Mouse (Mus musculus) urinary bladder, postnatal 14 days (tissue): ENCODE results near the gene Saxo1.

Source experiments
- DNase-seq: peaks from one replicate; pipeline ENCODE4 v3.0.0; 2021; ENCODE audit warnings: low spot score

Gene Saxo1

DNA sequence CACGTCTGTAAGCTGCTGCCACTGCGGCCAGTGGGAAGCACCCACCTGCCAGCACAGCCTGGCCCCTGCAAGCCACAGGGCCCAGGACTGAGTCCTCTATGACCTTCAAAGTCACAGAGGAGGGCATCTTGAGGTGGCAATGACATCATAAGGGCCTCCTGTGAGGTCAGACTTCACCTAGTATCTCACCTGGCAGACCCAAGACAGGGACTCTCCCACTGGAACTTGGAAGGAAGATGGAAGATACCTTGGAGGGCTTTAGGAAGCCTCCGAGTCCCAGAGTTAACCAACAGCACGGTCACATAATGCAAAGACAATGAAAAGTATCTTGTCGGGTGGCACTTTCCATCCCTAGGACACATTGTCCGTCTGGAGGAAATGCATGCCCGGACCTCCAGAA is at the start of gene Saxo1:
Saxo1 (minus strand) TSS at position 101 of the 400 bp plus-strand sequence.
- no peak for DNase-seq

- DNase-seq, result no peak
Observed at GRCm38 (mm10) chr4:86591304-86591703, 33.2 kb upstream of the Saxo1 start.

GRCm38 (mm10) chr4:86588236-86588635 is 30.1 kb upstream of the Saxo1 start:
- DNase-seq, result no peak

- no peak for DNase-seq
Observed at GRCm38 (mm10) chr4:86580591-86580990, 22.5 kb upstream of the Saxo1 start.

DNA sequence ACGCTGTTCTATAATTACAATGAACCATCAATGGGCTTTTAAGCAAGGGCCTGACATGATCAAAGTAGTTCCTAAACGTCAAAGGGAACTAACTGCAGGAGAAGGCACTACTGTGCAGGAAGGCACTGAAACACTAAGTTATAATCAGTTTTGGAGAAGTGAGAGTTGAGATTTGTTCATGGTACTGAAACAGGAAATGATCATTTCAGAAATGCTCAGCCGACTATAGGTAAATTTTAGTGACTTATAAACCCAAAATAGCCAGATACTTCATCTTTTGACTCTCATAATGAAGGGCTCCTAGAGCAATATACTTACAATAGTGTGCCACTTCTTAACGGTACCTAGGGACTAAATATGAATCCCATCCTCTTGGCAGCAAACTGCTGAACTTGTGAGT is 21.9 kb upstream of the Saxo1 start:
- no peak for DNase-seq

GRCm38 (mm10) chr4:86576630-86577225 is 18.6 kb upstream of the Saxo1 start:
- DNase-seq, result no peak

- peak; percentile 9 for DNase-seq
Observed at GRCm38 (mm10) chr4:86576120-86576541, 18.0 kb upstream of the Saxo1 start.

- DNase-seq, result peak; percentile 98
Observed at GRCm38 (mm10) chr4:86575283-86575983, 17.3 kb upstream of the Saxo1 start, which contains the start of gene Rraga. Gene Rraga, plus strand, starts transcription at chr4:86575668.

DNA sequence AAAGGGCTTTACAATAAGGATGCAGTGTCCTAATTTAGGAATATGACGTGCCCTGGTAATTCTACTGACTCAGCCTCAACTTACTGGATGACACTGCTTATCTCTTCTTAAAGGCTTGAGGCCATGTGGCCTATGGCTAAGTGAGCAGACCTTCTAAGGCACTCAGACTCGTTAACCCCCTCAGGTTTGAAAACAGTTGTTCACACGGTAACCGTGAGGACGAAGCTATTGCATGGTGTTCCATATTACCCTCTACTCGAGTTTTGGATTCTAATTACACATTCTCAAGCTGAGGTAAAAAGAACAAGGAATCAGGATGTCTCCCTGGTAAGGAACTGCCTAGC is 16.8 kb upstream of the Saxo1 start:
- DNase-seq, result no peak

DNA sequence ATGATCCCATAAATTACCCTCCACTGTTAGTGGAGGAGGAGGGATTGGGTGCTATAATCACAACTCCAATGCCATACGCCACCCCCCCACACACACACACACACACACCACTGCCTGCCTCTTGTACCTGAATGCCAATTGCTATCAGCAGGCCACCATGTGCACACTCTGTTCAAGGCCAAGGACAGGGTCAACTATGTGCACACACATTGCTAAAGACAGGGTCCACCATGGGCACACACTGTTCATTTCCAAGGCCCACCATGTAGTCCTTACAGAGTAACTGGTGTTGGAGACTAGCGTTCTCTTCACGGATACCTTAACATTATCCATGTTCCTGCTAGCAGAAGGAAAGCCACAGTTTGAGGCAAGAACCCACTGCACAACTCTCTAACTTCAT is 2.9 kb upstream of the Saxo1 start:
- DNase-seq, result no peak

GRCm38 (mm10) chr4:86559006-86559405 is 878 bp upstream of the Saxo1 start:
- DNase-seq, result no peak

GRCm38 (mm10) chr4:86557371-86557770 is 757 bp downstream of the Saxo1 start:
- DNase-seq, result no peak

DNA sequence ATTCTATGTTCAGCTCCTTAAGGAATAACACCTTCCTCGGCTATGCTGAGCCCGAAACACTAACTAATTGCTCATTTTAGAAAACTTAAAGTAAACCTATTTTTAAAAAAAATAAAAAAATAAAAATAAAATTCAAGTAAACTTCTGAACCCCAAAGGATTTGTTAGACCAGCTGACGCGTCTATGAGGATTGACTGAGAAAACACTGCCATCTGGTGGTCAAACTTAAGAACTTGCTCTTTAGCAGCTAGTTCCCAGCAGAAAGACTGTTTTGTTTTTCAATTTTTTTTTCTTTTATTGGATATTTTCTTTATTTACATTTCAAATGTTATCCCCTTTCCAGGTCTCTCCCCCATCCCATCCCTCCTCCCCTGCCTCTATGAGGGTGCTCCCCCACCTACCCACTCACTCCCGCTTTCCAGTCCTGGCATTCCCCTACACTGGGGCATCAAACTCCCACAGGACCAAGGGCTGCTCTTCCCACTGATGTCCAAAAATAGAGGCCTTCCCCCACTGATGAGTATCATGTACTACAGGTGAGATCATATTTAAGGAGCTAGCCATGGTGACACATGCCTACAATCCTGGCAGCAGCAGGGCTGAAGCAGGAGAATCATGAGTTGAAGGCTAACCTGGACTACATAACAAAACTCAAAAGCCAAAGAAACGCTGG is 3.0 kb downstream of the Saxo1 start:
- no peak for DNase-seq

GRCm38 (mm10) chr4:86548332-86548731 is 9.8 kb downstream of the Saxo1 start:
- DNase-seq, result no peak

DNA sequence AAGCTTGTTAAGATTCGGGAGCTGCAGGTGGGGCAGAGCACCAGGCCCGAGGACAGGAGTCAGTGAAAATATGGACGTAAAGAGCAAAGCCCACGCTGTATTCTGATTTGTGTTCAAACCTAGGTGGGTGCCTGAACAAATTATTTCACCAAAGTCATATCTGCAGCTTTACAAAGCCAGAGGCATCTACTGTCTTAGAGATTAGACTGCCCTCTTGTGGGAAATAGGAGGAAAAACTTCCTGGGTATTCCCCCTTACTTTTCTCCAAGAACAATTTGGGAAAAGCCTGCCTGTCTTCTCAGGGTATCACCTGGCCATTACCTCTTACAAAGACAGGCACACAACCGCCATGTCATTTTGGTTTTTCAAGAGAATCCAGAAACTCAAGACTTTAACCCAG is 12.5 kb downstream of the Saxo1 start:
- no peak for DNase-seq

- no peak for DNase-seq
Observed at GRCm38 (mm10) chr4:86543999-86544398, 14.1 kb downstream of the Saxo1 start.

DNA sequence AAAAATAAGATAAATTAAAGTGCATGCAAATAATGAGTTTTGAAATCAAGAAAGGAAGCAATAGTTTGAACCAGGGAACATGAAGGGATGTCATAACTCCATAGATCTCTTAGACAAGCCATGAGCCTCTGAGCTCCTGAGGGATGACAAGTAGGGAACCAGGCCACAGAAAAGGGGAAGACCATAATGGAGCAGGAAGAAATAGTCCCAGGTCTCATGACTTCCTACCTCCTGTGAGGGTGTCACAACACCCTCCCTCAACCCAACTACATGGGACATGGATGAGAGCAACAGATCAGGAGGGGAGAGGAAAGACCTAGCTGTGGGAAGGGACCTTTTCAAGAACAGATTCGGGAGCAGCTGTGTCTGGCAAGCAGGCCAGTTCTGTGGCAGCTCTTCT is 16.6 kb downstream of the Saxo1 start:
- no peak for DNase-seq

DNA sequence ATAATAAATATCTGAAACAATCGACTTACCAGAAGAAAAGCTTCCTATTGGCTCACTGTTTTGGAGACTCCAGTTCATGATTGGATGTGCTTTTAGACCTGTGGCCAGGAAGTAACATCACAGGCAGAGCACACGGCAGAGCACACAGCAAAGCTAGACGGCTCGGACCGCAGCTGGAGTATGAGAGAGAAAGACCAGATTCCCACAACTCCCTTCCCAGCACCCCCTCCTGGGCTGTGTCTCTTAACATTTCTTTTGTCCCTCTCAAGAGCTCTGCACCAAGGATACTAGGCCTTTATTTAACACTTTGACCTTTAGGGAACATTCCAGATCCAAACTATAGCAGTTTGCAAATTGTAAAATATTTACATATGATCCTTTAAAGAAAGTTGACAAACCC is 19.2 kb downstream of the Saxo1 start:
- DNase-seq, result no peak

DNA sequence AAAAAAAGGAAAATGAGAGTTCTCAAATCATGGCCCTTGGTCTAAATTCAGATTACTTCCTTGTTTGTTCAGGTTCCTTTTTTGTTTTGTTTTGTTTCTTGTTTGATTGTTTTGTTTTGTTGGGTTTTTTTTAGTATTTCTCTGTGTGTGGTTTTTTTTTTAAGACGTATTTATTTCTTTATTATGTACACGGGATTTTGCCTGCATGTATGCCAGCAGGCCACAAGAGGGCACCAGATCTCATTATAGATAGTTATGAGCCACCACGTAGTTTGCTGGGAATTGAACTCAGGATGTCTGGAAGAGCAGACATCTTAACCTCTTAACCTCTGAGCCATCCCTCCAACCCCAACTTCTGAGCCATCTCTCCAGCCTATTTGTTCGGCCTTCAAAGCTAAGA is 20.2 kb downstream of the Saxo1 start:
- DNase-seq, result peak; percentile 19

- no peak for DNase-seq
Observed at GRCm38 (mm10) chr4:86534091-86534481, 24.0 kb downstream of the Saxo1 start.

- no peak for DNase-seq
Observed at GRCm38 (mm10) chr4:86533406-86534090, 24.6 kb downstream of the Saxo1 start.

DNA sequence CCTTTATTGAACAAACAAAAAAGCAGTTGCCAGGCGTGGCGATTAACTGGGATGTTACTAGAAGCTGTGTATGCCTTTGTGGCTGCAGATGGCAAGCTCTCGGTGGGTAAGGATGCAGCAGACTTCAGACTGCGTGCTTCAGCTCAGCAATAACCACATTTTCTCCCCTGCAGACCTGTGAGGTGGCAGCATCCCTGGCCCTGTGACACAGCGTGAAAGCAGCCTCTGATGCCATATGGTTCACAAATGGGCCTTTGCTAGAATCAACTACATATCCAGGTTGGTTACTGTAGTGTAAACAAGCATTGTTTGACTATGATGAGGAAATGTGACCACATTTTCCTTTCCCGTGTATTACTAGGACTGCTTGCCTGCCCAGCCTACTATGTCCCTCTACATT is 29.0 kb downstream of the Saxo1 start:
- DNase-seq, result no peak
